Mouse (Mus musculus) Patski (cell line): ENCODE data around the gene Tmem97. TPM values are rescaled to one million over a fixed set of nuclear protein-coding genes. Genes with fewer than 3 reads are reported as not detected.

Experiments
- ATAC-seq: fragments of 100-300 bp; one replicate; pipeline ENCODE4 v1.8.0; 2021
- CTCF ChIA-PET: fragments of 350-600 bp; sonication (Branson Sonifier 250); formaldehyde crosslinking; loops from one replicate; lab custom pipeline; 2022; ENCODE audit warnings: inconsistent platforms; lab: Charles Lee
- POLR2A ChIA-PET: fragments of 350-600 bp; sonication (Branson Sonifier 250); formaldehyde crosslinking; loops from one replicate; lab custom pipeline; 2022; ENCODE audit warnings: antibody characterized with exemption, inconsistent platforms; lab: Charles Lee
- DNase-seq: peaks from one replicate; pipeline ENCODE4 v3.0.0-alpha.2; 2011; ENCODE audit warnings: low read depth, low spot score
- H3K27me3 ChIP-seq: fragments of 371-371 bp; one replicate; pipeline ENCODE4 v1.5.1; 2021
- CTCF ChIP-seq: fragments of 100-300 bp; IDR thresholded peaks from one replicate; pipeline ENCODE4 v1.5.1; 2021
- in situ Hi-C: fragments of 300-500 bp; cut with MboI; formaldehyde crosslinking; loops from 3 replicates; pipeline ENCODE4 v1.11.1; 2018; ENCODE audit warnings: low pct_unique_long_range_greater_than_20kb, mixed read lengths
- polyA plus RNA-seq: library from polyadenylated mRNA; unstranded; gene quantifications from one replicate; pipeline ENCODE4 v1.2.3, GENCODE M21; 2021

Gene Tmem97
- polyA plus RNA-seq, 1 experiment from 2014 or later: 19.1 TPM

DNA sequence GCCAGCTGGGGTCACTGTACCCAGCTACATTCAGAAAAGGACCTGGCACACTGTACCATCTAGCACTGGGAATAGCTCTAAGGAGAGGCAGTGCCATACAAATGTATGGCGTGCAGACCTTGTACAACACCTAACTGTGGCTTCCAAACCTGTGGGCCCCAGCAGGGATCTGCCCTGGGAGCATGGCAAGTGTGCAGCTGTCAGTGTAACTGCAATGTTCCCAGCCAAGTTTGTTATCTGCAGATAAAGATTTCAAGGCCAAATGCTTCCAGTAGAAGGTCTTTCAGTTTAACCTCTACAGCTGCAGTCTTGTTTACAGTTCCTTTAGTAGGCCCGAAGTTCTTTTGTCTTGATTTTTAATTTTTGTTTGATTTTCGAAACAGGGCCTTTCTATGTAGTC, 5.0 kb upstream of the Tmem97 start:
- ATAC-seq (no peak), DNase-seq (no peak)
- POLR2A ChIA-PET: interaction anchor here (0.9 kb wide), 1 partner anchor 9 kb away, joined by 3 read pairs; no protein-coding TSS in a partner anchor
- in situ Hi-C loops: no loop called here
- TF ChIP-seq CTCF: no peak
- H3K27me3 ChIP-seq: no peaks in the 10 kb centered on the region
- CTCF ChIA-PET: interaction anchor here (2.5 kb wide), 1 partner anchor 10 kb away, joined by 7 read pairs; no protein-coding TSS in a partner anchor

DNA sequence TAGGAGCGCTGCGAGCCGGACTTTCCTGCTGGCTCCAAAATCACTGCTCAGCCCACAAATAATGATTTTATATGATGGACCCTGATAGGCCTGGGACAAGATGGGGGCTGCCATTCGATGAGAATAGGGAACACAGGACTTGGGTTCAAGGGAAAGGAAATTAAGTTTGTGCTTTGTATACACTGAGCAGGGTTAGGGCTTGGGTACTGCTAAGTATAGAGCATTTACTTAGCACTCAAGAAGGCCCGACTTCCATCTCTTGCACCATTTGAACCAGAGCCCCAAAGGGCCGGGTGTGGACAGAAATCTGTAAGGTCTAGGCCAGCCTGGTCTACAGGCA, 452 bp upstream of the Tmem97 start:
- ChIA-PET CTCF (no interaction called here), POLR2A (interaction anchor here (1.0 kb wide), 1 partner anchor 62 kb away, joined by 3 read pairs; no protein-coding TSS in a partner anchor)
- in situ Hi-C loops: no loop called here
- DNase-seq (no peak), ATAC-seq (no peak)
- H3K27me3 ChIP-seq: no peaks in the 10 kb centered on the region
- TF ChIP-seq CTCF: no peak

DNA sequence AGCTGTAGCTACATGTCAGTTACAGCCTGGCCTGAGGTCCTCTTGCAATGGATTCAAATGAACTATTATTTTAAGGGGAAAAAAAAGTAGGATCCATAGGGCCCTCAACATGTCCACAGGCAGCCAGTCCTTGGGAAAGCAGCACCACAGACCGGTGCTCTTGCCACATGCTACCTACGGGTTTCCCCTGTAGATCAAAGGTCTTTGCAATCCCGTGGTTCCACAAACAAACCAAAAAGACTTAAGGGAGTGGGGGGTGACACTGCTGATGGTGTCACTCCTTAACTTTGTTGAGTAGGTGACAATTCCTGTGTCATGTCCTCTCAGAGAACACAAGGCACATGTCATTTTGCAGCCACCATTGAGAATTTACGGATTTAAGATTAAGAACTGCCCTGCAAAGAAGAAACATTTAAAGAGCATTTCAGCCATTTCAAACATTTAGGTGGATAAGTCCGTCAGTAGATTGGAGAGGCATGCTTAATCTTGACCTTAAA, 1.0 kb downstream of the Tmem97 start:
- H3K27me3 ChIP-seq: no peaks in the 10 kb centered on the region
- in situ Hi-C loops: no loop called here
- DNase-seq: no peak
- no peak for TF ChIP-seq CTCF
- ChIA-PET CTCF (no interaction called here), POLR2A (no interaction called here)
- ATAC-seq: no peak

DNA sequence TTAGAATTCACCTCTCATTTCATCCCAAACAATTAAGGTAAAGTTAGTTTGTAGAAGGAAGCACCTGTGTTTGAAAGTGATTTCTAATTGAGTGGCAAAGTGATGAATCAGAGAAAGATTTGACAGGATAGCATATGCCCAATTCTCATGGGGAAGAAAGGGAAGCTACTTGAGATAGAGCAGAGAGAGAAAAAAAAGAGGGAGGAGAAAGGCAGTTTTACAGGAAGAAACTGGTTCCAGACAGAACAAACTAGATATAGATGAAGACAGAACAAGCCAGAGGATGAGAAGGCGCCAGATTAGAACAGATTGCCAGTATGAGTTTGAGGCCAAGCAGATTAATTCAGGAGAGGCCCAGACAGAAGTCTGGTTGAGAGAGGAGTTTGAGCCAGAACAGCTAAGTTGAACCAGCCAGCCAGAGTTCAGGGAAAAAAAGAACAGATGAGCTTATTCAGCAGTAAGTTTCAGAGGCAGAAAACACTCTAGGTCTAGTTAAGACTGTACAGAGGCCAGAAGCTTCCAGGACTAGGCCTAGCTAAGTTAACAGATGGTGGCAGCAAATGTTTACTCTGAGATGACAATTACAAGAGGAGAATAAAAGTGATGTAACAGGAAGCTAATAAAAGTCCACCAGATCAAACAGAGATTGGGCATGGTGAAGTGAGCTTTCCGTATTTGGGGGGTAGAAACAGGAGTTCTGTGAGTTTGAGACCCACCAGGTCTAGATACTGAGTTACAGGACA, 2.7 kb downstream of the Tmem97 start:
- ATAC-seq (no peak), DNase-seq (no peak)
- in situ Hi-C loops: no loop called here
- no peak for TF ChIP-seq CTCF
- ChIA-PET POLR2A (interaction anchor here (1.3 kb wide), 2 partner anchors 9 to 78 kb away, joined by 3 to 4 read pairs; no protein-coding TSS in a partner anchor), CTCF (interaction anchor here (1.3 kb wide), 1 partner anchor 13 kb away, joined by 4 read pairs; no protein-coding TSS in a partner anchor)
- no peaks in the 10 kb centered on the region for H3K27me3 ChIP-seq

DNA sequence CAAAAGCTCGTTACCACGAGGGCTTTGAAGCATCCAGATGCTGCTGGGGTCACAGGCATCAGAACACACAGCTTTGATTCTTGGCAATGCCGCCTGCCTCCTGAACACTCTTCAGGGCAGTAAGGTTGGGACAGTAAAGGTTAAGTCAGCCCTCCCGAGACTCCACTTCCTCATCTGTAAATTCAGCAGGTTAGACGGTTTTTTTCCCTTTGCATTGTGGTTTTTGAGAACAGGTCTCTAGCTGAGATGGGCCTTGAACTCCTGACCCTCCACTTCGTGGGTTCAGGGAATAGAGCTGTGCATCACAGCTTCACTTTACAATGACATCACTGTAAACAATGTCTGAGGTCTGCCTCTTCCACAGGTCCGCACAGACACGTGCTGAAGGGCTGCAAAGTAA, 5.4 kb downstream of the Tmem97 start:
- no peak for DNase-seq
- in situ Hi-C loops: no loop called here
- H3K27me3 ChIP-seq: no peaks in the 10 kb centered on the region
- no peak for TF ChIP-seq CTCF
- no peak for ATAC-seq
- ChIA-PET POLR2A (no interaction called here), CTCF (interaction anchor here (0.8 to 1.8 kb wide), 6 partner anchors 9 to 283 kb away, joined by 3 to 7 read pairs (median 3); partner anchors contain the start of gene Vtn)

DNA sequence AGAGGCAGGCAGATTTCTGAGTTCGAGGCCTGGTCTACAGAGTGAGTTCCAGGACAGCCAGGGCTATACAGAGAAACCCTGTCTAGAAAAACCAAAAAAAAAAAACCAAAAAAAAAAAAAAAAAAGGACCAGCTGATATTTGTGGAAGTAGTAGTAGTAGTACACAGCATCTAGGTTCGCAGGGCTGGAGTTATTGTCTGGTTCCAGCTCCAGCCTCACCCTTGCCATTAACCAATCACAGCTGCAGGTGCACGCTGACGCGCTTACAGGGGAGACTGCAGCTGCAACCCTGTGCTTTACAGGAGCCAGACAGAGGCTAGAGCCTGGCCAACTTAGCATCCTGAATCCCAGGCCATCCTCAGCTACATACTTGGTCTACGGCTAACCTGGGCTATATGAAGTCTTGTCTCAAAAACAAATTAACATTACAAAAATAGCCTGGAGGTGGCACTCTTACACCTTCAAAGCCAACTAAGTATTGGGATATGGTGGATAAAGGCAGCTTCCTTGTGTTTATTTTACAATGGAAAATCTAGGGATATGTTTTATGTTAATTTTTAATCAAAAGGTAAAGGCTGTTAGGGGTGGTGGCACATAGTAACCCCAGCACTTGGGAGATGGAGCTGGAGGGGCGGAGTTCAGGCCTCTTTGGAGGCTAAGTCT, 6.0 kb downstream of the Tmem97 start:
- no peak for TF ChIP-seq CTCF
- ChIA-PET CTCF (interaction anchor here (0.8 to 1.8 kb wide), 4 partner anchors 9 to 283 kb away, joined by 3 to 7 read pairs (median 3); no protein-coding TSS in a partner anchor), POLR2A (no interaction called here)
- ATAC-seq (no peak), DNase-seq (no peak)
- in situ Hi-C loops: no loop called here
- no peaks in the 10 kb centered on the region for H3K27me3 ChIP-seq

DNA sequence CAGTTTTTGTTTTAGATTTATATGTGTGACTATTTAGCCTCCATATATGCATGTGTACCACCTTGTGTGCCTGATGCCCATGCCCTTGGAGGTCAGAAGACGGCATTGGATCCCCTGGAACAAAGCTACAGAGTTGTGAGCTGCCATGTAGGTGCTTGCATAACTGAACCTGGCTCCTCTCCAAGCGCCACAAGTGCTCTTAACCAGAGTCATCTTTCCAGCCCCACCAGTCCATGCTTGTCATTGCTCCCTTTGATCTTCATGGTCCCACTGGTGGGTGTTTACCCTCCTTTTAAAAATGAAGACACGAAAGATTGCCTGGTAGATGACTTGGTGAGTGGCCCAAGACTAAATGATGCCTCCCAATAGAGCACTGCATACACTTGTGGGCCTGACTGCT, 10.2 kb downstream of the Tmem97 start:
- ChIA-PET CTCF (no interaction called here), POLR2A (interaction anchor here (1.6 kb wide), 1 partner anchor 16 kb away, joined by 3 read pairs; no protein-coding TSS in a partner anchor)
- H3K27me3 ChIP-seq: no peaks in the 10 kb centered on the region
- DNase-seq: no peak
- in situ Hi-C loops: no loop called here
- no peak for ATAC-seq
- no peak for TF ChIP-seq CTCF

DNA sequence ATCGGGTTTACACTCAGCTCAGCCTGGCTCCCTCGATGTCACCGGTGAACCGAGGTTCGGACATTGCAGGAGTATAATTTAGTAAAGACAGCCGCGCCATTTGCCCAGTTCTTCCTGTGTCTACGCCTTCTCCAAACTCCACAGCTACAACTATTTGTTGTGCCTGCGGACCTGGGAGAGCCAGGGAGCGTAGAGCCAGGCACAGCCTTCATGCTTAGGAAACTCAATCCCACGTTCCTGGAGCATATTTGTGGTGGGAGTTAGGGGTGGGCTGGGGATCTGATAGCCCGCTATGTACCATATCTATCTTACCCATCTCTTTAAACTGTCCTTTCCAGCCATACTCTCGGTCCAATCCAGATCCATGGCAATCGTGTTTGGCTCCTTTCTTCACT, 13.9 kb downstream of the Tmem97 start:
- ChIA-PET POLR2A (interaction anchor here (0.9 kb wide), 1 partner anchor 9 kb away, joined by 3 read pairs; no protein-coding TSS in a partner anchor), CTCF (no interaction called here)
- in situ Hi-C loops: no loop called here
- peak; percentile 7 for ATAC-seq
- H3K27me3 ChIP-seq: no peaks in the 10 kb centered on the region
- TF ChIP-seq CTCF: no peak
- no peak for DNase-seq

DNA sequence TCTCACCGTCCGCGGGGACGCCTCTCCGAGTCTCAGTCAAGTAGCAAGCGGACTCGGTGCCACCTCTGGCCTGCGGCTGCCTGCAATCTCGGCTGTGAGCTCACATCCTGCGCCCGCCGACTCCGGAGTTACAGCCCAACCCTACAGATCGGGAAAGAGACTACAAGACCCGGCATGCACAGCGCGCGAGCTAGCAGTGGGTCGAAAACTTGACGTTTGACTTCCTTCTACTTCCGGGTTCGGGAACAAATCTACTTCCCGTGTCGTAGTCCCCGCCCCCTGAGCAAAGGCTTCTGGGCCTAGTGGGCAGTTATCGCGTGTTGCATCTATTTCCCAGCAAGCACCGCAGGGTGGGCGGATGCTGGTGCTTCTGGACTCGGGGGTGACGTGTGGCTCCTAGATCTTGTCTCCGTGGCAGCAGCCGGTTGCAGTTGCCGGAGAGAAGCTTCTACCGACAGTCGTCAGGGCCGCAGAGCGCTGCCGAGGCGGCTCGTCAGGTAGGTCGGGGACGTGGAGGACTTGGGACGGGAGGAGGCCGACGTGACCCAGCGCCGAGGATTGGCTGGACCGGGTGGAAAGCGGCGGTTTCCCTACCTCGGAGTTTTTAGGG, 14.4 kb downstream of the Tmem97 start, which contains the start of the genes Tnfaip1 and Ift20:
Tnfaip1 (minus strand) TSS at position 253 of the 610 bp plus-strand sequence.
Ift20 (plus strand) TSS at position 282 of the 610 bp plus-strand sequence.
- ChIA-PET POLR2A (interaction anchor here (0.9 kb wide), 1 partner anchor 10 kb away, joined by 3 read pairs; no protein-coding TSS in a partner anchor), CTCF (interaction anchor here (1.6 to 1.7 kb wide), 2 partner anchors 11 to 14 kb away, joined by 6 to 10 read pairs; no protein-coding TSS in a partner anchor)
- DNase-seq (peak; percentile 94), ATAC-seq (peak; percentile 92)
- in situ Hi-C loops: no loop called here
- TF ChIP-seq CTCF: no peak
- H3K27me3 ChIP-seq: no peaks in the 10 kb centered on the region
